Mouse (Mus musculus) hindbrain, embryonic 13.5 days (tissue): ENCODE data around the gene Prkaca. TPM values are rescaled to one million over a fixed set of nuclear protein-coding genes. Genes with fewer than 3 reads are reported as not detected.

ENCODE experiments used
- ATAC-seq: fragments of 200-750 bp; cut with Nextera tagmentation; 2 replicates; pipeline ENCODE4 v1.8.0; 2017; ENCODE audit warnings: moderate TSS enrichment; ENCODE audit not compliant: low FRiP score
- H3K27ac ChIP-seq: fragments of 300-500 bp; sonication (generic); 2 replicates; pipeline ENCODE4 v1.5.1; 2015; ENCODE audit warnings: inconsistent platforms, mild to moderate bottlenecking, moderate library complexity
- H3K27me3 ChIP-seq: fragments of 300-500 bp; sonication (generic); 2 replicates; pipeline ENCODE4 v1.6.1; 2015; ENCODE audit warnings: mild to moderate bottlenecking, inconsistent platforms
- H3K36me3 ChIP-seq: fragments of 300-500 bp; sonication (generic); 2 replicates; pipeline ENCODE4 v1.6.1; 2015; ENCODE audit warnings: mild to moderate bottlenecking, inconsistent platforms
- H3K4me1 ChIP-seq: fragments of 300-500 bp; sonication (generic); replicated peaks from 2 replicates; pipeline ENCODE4 v1.6.1; 2015; ENCODE audit warnings: inconsistent platforms
- H3K4me2 ChIP-seq: fragments of 300-500 bp; sonication (generic); 2 replicates; pipeline ENCODE4 v1.6.1; 2015; ENCODE audit warnings: inconsistent platforms, mild to moderate bottlenecking, moderate library complexity
- H3K4me3 ChIP-seq: fragments of 300-500 bp; sonication (generic); 2 replicates; pipeline ENCODE4 v1.5.1; 2015; ENCODE audit warnings: mild to moderate bottlenecking, inconsistent platforms
- H3K9ac ChIP-seq: fragments of 300-500 bp; sonication (generic); 2 replicates; pipeline ENCODE4 v1.6.1; 2015; ENCODE audit warnings: mild to moderate bottlenecking, inconsistent platforms
- H3K9me3 ChIP-seq: fragments of 300-500 bp; sonication (generic); 2 replicates; pipeline ENCODE4 v1.6.1; 2016; ENCODE audit warnings: inconsistent platforms
- WGBS: fragments of 180-500 bp; shearing (Covaris S2); methylation state at CpG from one replicate; pipeline ENCODE4 v1.1.7; 2015; 5-methylcytosine and 5-hydroxymethylcytosine counted together
- polyA plus RNA-seq: library from polyadenylated mRNA; unstranded; fragments of >200 nt; fragmentation: Nextera tagmentation; extraction: Ambion mirVana; gene quantifications from 2 replicates; pipeline ENCODE4 v1.2.1, GENCODE M21; 2015

Prkaca gene
- 188 and 191 TPM in 2 replicates for polyA plus RNA-seq

- ATAC-seq = peak; percentile 100
- Histone ChIP-seq H3K27ac (peak within 1 kb of the TSS; percentile 89), H3K4me2 (peak within 1 kb of the TSS; percentile 97), H3K9ac (peak within 1 kb of the TSS; percentile 96), H3K9me3 (no peaks in the 10 kb centered on the region), H3K36me3 (no peaks in the 10 kb centered on the region), H3K4me1 (peaks cover 39% of the 10 kb centered on the region), H3K4me3 (peak within 1 kb of the TSS; percentile 95), H3K27me3 (no peaks in the 10 kb centered on the region)
- WGBS = under 1% methylated on average over 59 of the region's 94 CpGs
These were observed at the start of gene Prkaca for GRCm38 (mm10) chr8:83972150-83973120. Gene Prkaca, plus strand, starts transcription at chr8:83972993.

GRCm38 (mm10) chr8:83924585-83924984 is 48.2 kb upstream of the Prkaca start:
- WGBS = 81% methylated on average over 5 of the region's 5 CpGs
- no peaks in the 10 kb centered on the region for H3K9me3 ChIP-seq
- no peak overlapping the region for H3K4me3 ChIP-seq
- no peak for ATAC-seq
- H3K4me2 ChIP-seq = no peak overlapping the region
- H3K27me3 ChIP-seq = no peaks in the 10 kb centered on the region
- peaks cover 95% of the 10 kb centered on the region for H3K36me3 ChIP-seq
- no peak overlapping the region for H3K9ac ChIP-seq
- H3K4me1 ChIP-seq = no peaks in the 10 kb centered on the region
- H3K27ac ChIP-seq = no peak overlapping the region

- Histone ChIP-seq H3K36me3 (peaks cover 96% of the 10 kb centered on the region), H3K9ac (no peak overlapping the region), H3K27ac (no peak overlapping the region), H3K27me3 (no peaks in the 10 kb centered on the region), H3K9me3 (no peaks in the 10 kb centered on the region), H3K4me3 (no peak overlapping the region), H3K4me2 (no peak overlapping the region), H3K4me1 (no peaks in the 10 kb centered on the region)
- ATAC-seq = no peak
- WGBS = 73% methylated on average over 7 of the region's 7 CpGs
These were observed 46.5 kb upstream of the Prkaca start for GRCm38 (mm10) chr8:83926266-83926665.

- H3K9me3 ChIP-seq = no peaks in the 10 kb centered on the region
- no peak overlapping the region for H3K4me3 ChIP-seq
- no peaks in the 10 kb centered on the region for H3K27me3 ChIP-seq
- no peak for ATAC-seq
- H3K36me3 ChIP-seq = peaks cover 100% of the 10 kb centered on the region
- no peak overlapping the region for H3K27ac ChIP-seq
- 90% methylated on average over 5 of the region's 5 CpGs for WGBS
- no peak overlapping the region for H3K9ac ChIP-seq
- H3K4me1 ChIP-seq = no peaks in the 10 kb centered on the region
- no peak overlapping the region for H3K4me2 ChIP-seq
These were observed 38.6 kb upstream of the Prkaca start for GRCm38 (mm10) chr8:83934222-83934621.

DNA sequence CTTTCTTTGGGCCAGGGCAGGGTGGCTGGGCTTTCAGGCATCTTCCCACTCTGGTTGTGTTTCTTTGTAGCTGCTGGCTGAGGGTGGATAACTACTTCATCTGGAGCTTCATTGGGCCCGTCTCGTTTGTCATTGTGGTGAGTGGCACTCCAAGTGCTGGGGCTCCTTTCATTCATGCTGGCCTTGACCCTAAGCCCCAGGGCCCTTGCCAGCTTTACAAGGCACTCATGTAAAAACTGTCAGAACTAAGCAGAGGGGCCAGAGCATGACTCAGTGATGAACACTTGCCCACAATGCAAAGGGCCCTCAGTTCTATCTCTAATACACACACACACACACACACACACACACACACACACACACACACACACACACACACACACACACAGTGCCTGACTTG is 37.8 kb upstream of the Prkaca start:
- Histone ChIP-seq H3K4me2 (no peak overlapping the region), H3K27me3 (no peaks in the 10 kb centered on the region), H3K4me1 (no peaks in the 10 kb centered on the region), H3K9ac (no peak overlapping the region), H3K9me3 (no peaks in the 10 kb centered on the region), H3K27ac (no peak overlapping the region), H3K4me3 (no peak overlapping the region), H3K36me3 (peaks cover 100% of the 10 kb centered on the region)
- 80% methylated on average over 2 of the region's 2 CpGs for WGBS
- no peak for ATAC-seq

DNA sequence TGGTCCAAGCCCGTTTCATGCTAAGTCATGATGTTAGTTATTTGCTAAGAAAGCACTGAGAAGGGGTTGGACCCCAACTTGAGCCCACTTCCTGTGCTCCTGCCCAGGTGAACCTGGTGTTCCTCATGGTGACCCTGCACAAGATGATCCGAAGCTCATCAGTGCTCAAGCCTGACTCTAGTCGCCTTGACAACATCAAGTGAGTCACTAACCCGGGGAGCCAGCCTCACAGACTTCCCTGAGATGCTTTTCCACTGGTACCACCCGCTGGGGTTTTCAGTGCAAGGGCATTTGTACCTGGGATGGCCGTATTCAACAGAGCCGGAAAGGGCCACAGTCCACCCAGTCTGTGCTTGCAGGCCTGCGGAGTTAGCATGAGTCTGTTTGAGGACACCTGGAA is 37.4 kb upstream of the Prkaca start:
- no peaks in the 10 kb centered on the region for H3K4me1 ChIP-seq
- 92% methylated on average over 8 of the region's 8 CpGs for WGBS
- peaks cover 98% of the 10 kb centered on the region for H3K36me3 ChIP-seq
- no peaks in the 10 kb centered on the region for H3K27me3 ChIP-seq
- H3K9me3 ChIP-seq = no peaks in the 10 kb centered on the region
- H3K27ac ChIP-seq = no peak overlapping the region
- H3K4me3 ChIP-seq = no peak overlapping the region
- no peak for ATAC-seq
- H3K9ac ChIP-seq = no peak overlapping the region
- no peak overlapping the region for H3K4me2 ChIP-seq

DNA sequence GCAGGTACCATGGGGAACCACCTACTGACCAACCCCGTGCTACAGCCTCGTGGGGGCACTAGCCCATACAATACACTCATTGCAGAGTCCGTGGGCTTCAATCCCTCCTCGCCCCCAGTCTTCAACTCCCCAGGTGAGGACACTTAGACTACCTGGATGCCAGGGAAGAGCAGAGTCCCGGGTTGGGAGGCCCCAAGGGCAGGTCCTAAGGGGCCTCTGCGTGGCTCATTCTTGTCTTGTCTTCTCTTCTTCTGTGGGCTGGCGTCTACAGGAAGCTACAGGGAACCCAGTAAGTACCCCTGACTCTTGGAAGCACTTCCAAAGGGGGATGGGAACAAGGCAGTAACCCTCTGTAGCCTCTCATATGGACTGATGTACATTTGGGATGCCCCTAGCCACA is 35.1 kb upstream of the Prkaca start:
- no peaks in the 10 kb centered on the region for H3K9me3 ChIP-seq
- H3K36me3 ChIP-seq = peaks cover 76% of the 10 kb centered on the region
- no peaks in the 10 kb centered on the region for H3K4me1 ChIP-seq
- 93% methylated on average over 7 of the region's 7 CpGs for WGBS
- H3K27me3 ChIP-seq = no peaks in the 10 kb centered on the region
- H3K4me2 ChIP-seq = no peak overlapping the region
- no peak for ATAC-seq
- no peak overlapping the region for H3K27ac ChIP-seq
- H3K4me3 ChIP-seq = no peak overlapping the region
- H3K9ac ChIP-seq = no peak overlapping the region

- ATAC-seq = no peak
- WGBS = 94% methylated on average over 15 of the region's 15 CpGs
These were observed 34.5 kb upstream of the Prkaca start for GRCm38 (mm10) chr8:83938330-83938729.

GRCm38 (mm10) chr8:83941066-83941677 is 31.6 kb upstream of the Prkaca start:
- H3K27ac ChIP-seq = no peak overlapping the region
- H3K27me3 ChIP-seq = no peaks in the 10 kb centered on the region
- no peak overlapping the region for H3K4me3 ChIP-seq
- peaks cover 40% of the 10 kb centered on the region for H3K36me3 ChIP-seq
- no peak overlapping the region for H3K9ac ChIP-seq
- WGBS = 80% methylated on average over 6 of the region's 6 CpGs
- no peak for ATAC-seq
- no peak overlapping the region for H3K4me2 ChIP-seq
- H3K4me1 ChIP-seq = no peaks in the 10 kb centered on the region
- no peaks in the 10 kb centered on the region for H3K9me3 ChIP-seq

More at GRCm38 (mm10) chr8:83938330-83938729, 34.5 kb upstream of the Prkaca start:
- peaks cover 69% of the 10 kb centered on the region for H3K36me3 ChIP-seq
- H3K27ac ChIP-seq = no peak overlapping the region
- H3K4me1 ChIP-seq = no peaks in the 10 kb centered on the region
- no peak overlapping the region for H3K9ac ChIP-seq
- H3K27me3 ChIP-seq = no peaks in the 10 kb centered on the region
- H3K9me3 ChIP-seq = no peaks in the 10 kb centered on the region
- H3K4me2 ChIP-seq = no peak overlapping the region
- no peak overlapping the region for H3K4me3 ChIP-seq

DNA sequence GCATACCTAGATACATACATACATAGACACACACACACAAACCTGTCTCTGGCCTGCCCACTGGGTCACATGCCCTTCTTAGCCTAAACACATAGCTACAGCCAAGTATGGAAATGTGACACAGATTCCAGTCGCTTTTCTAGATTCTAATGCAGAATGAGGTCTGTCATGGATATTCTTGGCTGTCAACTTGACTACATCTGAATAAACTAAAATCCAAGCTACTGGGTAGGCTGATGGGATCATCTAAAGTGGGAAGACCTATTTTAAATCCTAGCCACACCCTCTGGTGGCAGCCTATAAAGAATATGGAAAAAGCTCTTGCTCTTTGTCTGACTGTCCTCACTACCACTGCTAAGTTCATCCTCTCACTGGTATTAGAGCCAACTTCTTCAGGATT is 30.3 kb upstream of the Prkaca start:
- H3K4me3 ChIP-seq = no peak overlapping the region
- H3K9me3 ChIP-seq = no peaks in the 10 kb centered on the region
- no peaks in the 10 kb centered on the region for H3K4me1 ChIP-seq
- no peaks in the 10 kb centered on the region for H3K27me3 ChIP-seq
- no peak for ATAC-seq
- WGBS = 86% methylated on average over 1 of the region's 1 CpGs
- no peak overlapping the region for H3K27ac ChIP-seq
- H3K36me3 ChIP-seq = peaks cover 28% of the 10 kb centered on the region
- H3K4me2 ChIP-seq = no peak overlapping the region
- H3K9ac ChIP-seq = no peak overlapping the region

DNA sequence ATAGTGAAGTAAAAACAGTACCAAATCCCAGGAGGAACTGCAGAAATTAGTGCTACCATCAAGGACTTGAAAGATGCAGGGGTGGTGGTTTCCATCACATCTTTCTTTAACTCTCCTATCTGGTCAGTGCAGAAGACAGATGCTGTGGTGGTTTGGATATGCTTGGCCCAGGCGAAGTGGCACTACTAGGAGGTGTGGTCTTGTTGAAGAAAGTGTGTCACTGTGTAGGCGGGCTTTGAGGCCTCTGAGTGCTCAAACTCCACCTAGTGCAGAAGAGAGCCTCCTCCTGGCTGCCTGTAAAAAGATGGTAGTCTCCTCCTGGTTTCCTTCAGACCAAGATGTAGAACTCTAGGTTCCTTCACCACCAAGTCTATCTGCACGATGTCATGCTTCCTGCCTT is 27.3 kb upstream of the Prkaca start:
- H3K27ac ChIP-seq = no peak overlapping the region
- ATAC-seq = no peak
- WGBS = 61% methylated on average over 3 of the region's 3 CpGs

GRCm38 (mm10) chr8:83954749-83955105 is 18.1 kb upstream of the Prkaca start:
- H3K36me3 ChIP-seq = no peaks in the 10 kb centered on the region
- no peaks in the 10 kb centered on the region for H3K9me3 ChIP-seq
- H3K27me3 ChIP-seq = no peaks in the 10 kb centered on the region
- under 1% methylated on average over 14 of the region's 14 CpGs for WGBS
- peaks cover 19% of the 10 kb centered on the region for H3K4me1 ChIP-seq
- peak overlapping the region; percentile 58 for H3K4me3 ChIP-seq
- no peak for ATAC-seq
- H3K27ac ChIP-seq = peak overlapping the region; percentile 74
- peak overlapping the region; percentile 68 for H3K9ac ChIP-seq
- peak overlapping the region; percentile 61 for H3K4me2 ChIP-seq

More for the DNA sequence above, 27.3 kb upstream of the Prkaca start:
- Histone ChIP-seq H3K27me3 (no peaks in the 10 kb centered on the region), H3K9me3 (no peaks in the 10 kb centered on the region), H3K9ac (no peak overlapping the region), H3K4me2 (no peak overlapping the region), H3K4me1 (no peaks in the 10 kb centered on the region), H3K36me3 (no peaks in the 10 kb centered on the region; the same call in 1 of the 2 replicates), H3K4me3 (no peak overlapping the region)
